Mouse (Mus musculus) small intestine, adult 2 months (tissue): ENCODE results near the gene Hist1h4h. TPM values are rescaled to one million over a fixed set of nuclear protein-coding genes. Genes with fewer than 3 reads are reported as not detected.
"Not testable (repeated sequence)": the region's sequence is repeated elsewhere in the genome, so short reads cannot be mapped to it uniquely, and the experiment has no call there.

Experiments
- H3K27ac ChIP-seq: fragments of 200-500 bp; 2 replicates; pipeline ENCODE4 v1.5.1; 2012; ENCODE audit warnings: low read depth, low read length, control low read depth, inconsistent platforms; ENCODE audit not compliant: insufficient read depth
- H3K27me3 ChIP-seq: fragments of 200-500 bp; 2 replicates; pipeline ENCODE4 v1.6.1; 2012; ENCODE audit warnings: mild to moderate bottlenecking, moderate library complexity, low read length, inconsistent platforms; ENCODE audit not compliant: control insufficient read depth, insufficient read depth
- H3K36me3 ChIP-seq: fragments of 200-500 bp; 2 replicates; pipeline ENCODE4 v1.6.1; 2012; ENCODE audit warnings: mild to moderate bottlenecking, low read length, control low read depth, inconsistent platforms; ENCODE audit not compliant: control insufficient read depth, insufficient read depth
- H3K4me1 ChIP-seq: fragments of 200-500 bp; 2 replicates; pipeline ENCODE4 v1.6.1; 2012; ENCODE audit warnings: low read length, inconsistent platforms, mixed read lengths; ENCODE audit not compliant: control insufficient read depth, insufficient read depth, insufficient read length
- H3K4me3 ChIP-seq: fragments of 200-500 bp; 2 replicates; pipeline ENCODE4 v1.5.1; 2012; ENCODE audit warnings: low read depth, mild to moderate bottlenecking, control low read depth, inconsistent platforms, low read length, moderate library complexity
- CTCF ChIP-seq: fragments of 200-500 bp; IDR thresholded peaks from 2 replicates; pipeline ENCODE4 v1.5.1; 2012; ENCODE audit warnings: low read depth, mild to moderate bottlenecking, control low read depth, inconsistent platforms, low read length, moderate library complexity, mixed read lengths; ENCODE audit not compliant: insufficient replicate concordance, insufficient read length; ENCODE audit errors: extremely low read depth
- POLR2A ChIP-seq: fragments of 200-500 bp; IDR thresholded peaks from 2 replicates; pipeline ENCODE4 v1.6.1; 2012; ENCODE audit warnings: low read depth, mild to moderate bottlenecking, control low read depth, inconsistent platforms, low read length, moderate library complexity
- WGBS: fragments of 180-500 bp; shearing (Covaris S2); methylation state at CpG from one replicate; pipeline ENCODE4 v1.1.7; 2018; 5-methylcytosine and 5-hydroxymethylcytosine counted together
- polyA plus RNA-seq: library from polyadenylated mRNA; depleted of rRNA; stranded (reverse); fragments of >200 nt; gene quantifications from 2 replicates; pipeline ENCODE4 v1.2.3, GENCODE M21; 2012

The Hist1h4h gene
- polyA plus RNA-seq, 1 experiment = 39.6 TPM

DNA sequence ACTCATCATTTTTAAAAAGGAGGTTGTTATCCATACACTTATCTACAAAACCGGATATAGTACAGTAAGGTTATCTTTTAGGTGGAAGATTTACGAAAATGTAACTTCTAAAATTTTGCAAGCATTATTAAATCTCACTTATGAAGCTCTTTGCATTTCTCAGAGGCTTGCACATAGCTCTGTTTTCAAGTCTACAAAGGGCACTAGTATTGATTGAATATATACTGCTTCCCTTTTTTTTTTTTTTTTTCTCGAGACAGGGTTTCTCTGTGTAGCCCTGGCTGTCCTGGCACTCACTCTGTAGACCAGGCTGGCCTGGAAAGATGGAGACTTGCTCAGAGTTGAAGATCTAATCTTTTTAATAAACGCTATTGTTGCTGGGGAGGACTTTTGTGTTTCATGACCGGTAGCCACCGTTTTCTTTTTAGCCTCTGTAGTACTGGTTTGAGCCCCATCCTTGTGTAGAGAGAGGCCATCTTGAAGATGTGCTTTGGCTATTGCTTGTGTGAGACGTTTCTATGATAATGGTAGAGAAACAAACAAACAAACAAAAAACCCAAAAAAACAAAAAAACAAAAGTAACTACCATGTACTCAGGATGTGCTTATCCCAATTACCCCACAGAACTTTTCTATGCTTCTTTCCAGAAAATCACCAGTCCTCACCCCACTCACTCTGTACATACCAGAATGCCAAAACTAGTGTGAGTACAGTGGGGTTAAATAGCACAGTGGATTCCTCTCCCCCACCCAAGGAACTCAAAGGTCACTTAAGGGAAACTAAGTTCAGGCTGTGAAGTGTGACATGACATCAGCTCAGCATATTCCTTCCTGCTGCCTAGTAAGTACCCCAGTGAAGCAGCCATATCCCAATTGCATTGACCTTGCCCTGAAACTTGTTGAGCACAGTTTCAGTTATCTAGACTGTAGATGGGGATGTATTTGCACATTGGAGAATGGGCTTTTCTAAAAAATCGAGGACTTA, 21.4 kb downstream of the Hist1h4h start:
- 38% methylated on average over 8 of the region's 8 CpGs for WGBS
- no peaks in the 10 kb centered on the region for H3K27me3 ChIP-seq
- H3K4me1 ChIP-seq = peaks cover 2% of the 10 kb centered on the region; the same call in 1 of the 2 replicates
- no peak overlapping the region for H3K4me3 ChIP-seq
- TF ChIP-seq POLR2A = no peak
- TF ChIP-seq CTCF = no peak
- H3K36me3 ChIP-seq = no peaks in the 10 kb centered on the region
- H3K27ac ChIP-seq = peak overlapping the region; percentile 53; the same call in 1 of the 2 replicates

DNA sequence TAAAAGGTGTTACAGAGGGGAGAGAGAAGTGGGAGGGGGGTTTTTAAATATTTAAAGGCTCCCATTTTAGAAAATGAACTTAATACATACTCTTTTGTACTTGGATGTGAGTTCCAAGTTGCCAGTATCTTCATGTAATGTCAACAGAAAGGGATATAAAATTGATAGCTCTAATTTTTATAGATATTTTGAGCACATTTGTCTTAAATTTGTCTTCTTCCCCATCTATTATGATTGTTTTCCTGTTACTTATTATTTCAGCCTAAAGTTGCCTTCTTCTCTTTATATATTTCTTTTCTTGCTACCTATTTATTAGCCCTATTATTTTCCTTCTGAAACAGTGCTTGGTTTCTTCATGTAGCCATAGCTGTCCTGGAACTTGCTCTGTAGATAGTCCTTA, 22.1 kb downstream of the Hist1h4h start, which contains the start of gene Hist1h1d:
Gene Hist1h1d (plus strand): TSS at position 301 of the 400 bp plus-strand sequence.
- H3K36me3 ChIP-seq = no peaks in the 10 kb centered on the region
- peaks cover 2% of the 10 kb centered on the region; the same call in 1 of the 2 replicates for H3K4me1 ChIP-seq
- TF ChIP-seq POLR2A (no peak), CTCF (no peak)
- no peak within 1 kb of the TSS for H3K27ac ChIP-seq
- H3K27me3 ChIP-seq = no peaks in the 10 kb centered on the region
- no peak within 1 kb of the TSS for H3K4me3 ChIP-seq

- 9% methylated on average over 9 of the region's 9 CpGs for WGBS
- peaks cover 2% of the 10 kb centered on the region; the same call in 1 of the 2 replicates for H3K4me1 ChIP-seq
- H3K4me3 ChIP-seq = no peak overlapping the region
- H3K27me3 ChIP-seq = no peaks in the 10 kb centered on the region
- TF ChIP-seq CTCF = no peak
- TF ChIP-seq POLR2A = no peak
- H3K27ac ChIP-seq = peak overlapping the region; percentile 53
- H3K36me3 ChIP-seq = no peaks in the 10 kb centered on the region
Measured at GRCm38 (mm10) chr13:23554393-23554792, 23.5 kb downstream of the Hist1h4h start.

DNA sequence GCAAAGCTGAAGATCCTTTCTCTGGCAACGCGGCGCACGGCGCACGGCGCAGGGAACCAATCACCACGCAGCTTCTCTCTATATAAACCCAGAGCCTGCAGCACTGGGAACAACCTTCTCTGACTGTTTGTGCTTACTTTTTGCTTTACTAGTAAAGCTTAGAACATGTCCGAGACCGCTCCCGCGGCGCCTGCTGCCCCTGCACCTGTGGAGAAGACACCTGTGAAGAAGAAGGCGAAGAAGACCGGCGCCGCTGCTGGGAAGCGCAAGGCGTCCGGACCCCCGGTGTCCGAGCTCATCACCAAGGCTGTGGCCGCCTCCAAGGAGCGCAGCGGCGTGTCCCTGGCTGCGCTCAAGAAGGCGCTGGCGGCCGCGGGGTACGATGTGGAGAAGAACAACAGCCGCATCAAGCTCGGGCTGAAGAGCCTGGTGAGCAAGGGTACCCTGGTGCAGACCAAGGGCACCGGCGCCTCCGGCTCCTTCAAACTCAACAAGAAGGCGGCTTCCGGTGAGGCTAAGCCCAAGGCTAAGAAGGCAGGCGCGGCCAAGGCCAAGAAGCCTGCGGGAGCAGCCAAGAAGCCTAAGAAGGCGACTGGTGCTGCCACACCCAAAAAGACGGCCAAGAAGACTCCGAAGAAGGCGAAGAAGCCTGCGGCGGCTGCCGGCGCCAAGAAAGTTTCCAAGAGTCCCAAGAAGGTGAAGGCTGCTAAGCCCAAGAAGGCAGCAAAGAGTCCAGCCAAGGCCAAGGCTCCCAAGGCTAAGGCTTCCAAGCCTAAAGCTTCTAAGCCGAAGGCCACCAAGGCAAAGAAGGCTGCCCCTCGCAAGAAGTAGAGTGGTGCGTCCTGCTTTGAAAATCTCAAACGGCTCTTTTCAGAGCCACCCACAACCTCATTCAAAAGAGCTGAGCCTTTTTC, 24.3 kb downstream of the Hist1h4h start:
- H3K4me1 ChIP-seq = peaks cover 2% of the 10 kb centered on the region; the same call in 1 of the 2 replicates
- under 1% methylated on average over 54 of the region's 54 CpGs for WGBS
- TF ChIP-seq CTCF (no peak), POLR2A (peak; percentile 83)
- peak overlapping the region; percentile 96 for H3K27ac ChIP-seq
- H3K4me3 ChIP-seq = peak overlapping the region; percentile 83
- H3K27me3 ChIP-seq = no peaks in the 10 kb centered on the region
- no peaks in the 10 kb centered on the region for H3K36me3 ChIP-seq

GRCm38 (mm10) chr13:23555839-23556416, 25.1 kb downstream of the Hist1h4h start:
- H3K4me3 ChIP-seq = peak overlapping the region; percentile 83
- no peaks in the 10 kb centered on the region for H3K27me3 ChIP-seq
- H3K4me1 ChIP-seq = no peaks in the 10 kb centered on the region; the same call in 1 of the 2 replicates
- WGBS = under 1% methylated on average over 18 of the region's 18 CpGs
- H3K36me3 ChIP-seq = no peaks in the 10 kb centered on the region
- TF ChIP-seq CTCF = no peak
- no peak; the same call in 1 of the 2 replicates for TF ChIP-seq POLR2A
- H3K27ac ChIP-seq = peak overlapping the region; percentile 96

DNA sequence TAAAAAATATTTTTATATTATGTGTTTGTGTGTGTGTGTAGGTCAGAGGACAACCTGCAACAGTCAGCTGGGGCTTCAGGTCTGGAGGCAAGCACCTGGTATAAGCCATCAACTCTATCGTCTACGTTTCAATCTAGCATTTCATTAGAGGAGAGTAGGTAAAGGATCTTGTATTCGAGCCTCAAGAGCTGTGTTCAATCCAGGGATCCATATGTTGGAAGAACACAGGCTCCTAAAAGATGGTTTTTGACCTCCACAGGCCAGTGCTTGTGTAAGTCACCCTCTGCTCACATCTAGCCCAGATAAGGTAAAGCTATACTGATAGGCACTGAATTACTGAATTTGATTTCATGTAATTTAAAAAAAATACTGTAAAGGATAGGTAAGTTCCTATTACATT, 26.1 kb downstream of the Hist1h4h start:
- TF ChIP-seq CTCF (no peak), POLR2A (no peak)
- H3K27ac ChIP-seq = no peak overlapping the region
- H3K4me1 ChIP-seq = no peaks in the 10 kb centered on the region
- H3K36me3 ChIP-seq = no peaks in the 10 kb centered on the region
- WGBS = 62% methylated on average over 3 of the region's 3 CpGs
- H3K4me3 ChIP-seq = no peak overlapping the region
- H3K27me3 ChIP-seq = no peaks in the 10 kb centered on the region

DNA sequence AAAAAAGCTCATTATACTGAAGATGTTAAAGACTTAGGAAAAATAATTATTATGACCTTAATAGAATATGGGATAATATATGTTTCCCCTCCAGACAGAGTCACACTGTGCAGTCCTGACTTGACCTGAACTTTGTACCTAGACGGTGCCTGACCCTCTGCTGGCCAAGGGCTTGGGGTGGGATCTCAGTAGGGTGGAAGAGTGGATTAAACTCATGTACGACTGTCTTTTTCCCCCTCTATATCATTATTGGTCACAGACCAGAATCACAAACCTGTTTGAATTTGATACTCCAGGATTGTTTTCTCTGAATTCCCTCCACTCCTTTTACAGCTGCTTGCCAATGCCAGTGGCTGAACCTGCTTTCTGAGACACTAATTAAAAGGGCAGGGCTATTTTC, 29.8 kb downstream of the Hist1h4h start:
- not testable (repeated sequence) for H3K36me3 ChIP-seq, H3K27me3 ChIP-seq, H3K4me3 ChIP-seq, H3K4me1 ChIP-seq
- 14% methylated on average over 2 of the region's 2 CpGs for WGBS
- H3K27ac ChIP-seq = 0 out of 2 replicates have a peak overlapping the region, but pooled peaks have one; percentile 1

DNA sequence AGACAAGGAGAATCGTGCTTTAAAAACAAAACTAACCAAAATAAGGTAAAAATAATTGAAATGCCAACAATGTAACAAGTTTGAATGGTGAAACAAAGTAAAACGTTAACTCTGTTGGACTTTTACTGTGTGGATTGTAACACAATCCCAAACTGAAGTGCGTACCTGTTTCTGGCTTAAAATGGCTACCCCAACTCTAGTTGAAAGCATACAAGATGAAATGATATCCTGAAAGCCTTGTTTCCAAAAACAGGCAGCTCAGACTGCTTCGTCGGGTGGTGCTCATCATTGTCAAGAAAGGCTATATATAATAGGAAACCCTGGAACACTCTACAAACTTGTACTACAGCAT, 30.7 kb downstream of the Hist1h4h start:
- Histone ChIP-seq H3K27ac (peak overlapping the region; percentile 93), H3K4me3 (peak overlapping the region; percentile 93; the same call in 1 of the 2 replicates)
- not testable (repeated sequence) for H3K4me1 ChIP-seq, H3K27me3 ChIP-seq, H3K36me3 ChIP-seq
- WGBS = 0% methylated on average over 2 of the region's 5 CpGs
